In genomic region chr17:55969560-55969959, GRCm38 (mm10) we compare ENCODE assay signal across 8 mouse cellular contexts. TPM values are rescaled to one million over a fixed set of nuclear protein-coding genes. Genes with fewer than 3 reads are reported as not detected.
DNase-seq lines count a peak whose midpoint lies in the region; ATAC-seq lines count a peak whose summit lies in the region.

No protein-coding gene starts in this region.

- H3K4me3 ChIP-seq in forebrain, embryonic 14.5 days (ENCODE audit: low read depth, low read length) = peak overlapping the region; percentile 58; the same call in 1 of the 2 replicates

- WGBS in forebrain, embryonic 14.5 days = 31% methylated on average over 14 of the region's 14 CpGs

- peak; percentile 69 for DNase-seq in right cerebral cortex, postnatal 14 days
- DNase-seq in right cerebral cortex, adult 18-20 months = no peak
- DNase-seq in forebrain, embryonic 14.5 days (ENCODE audit: low spot score) = peak; percentile 83
- DNase-seq in kidney, postnatal 25 days = peak; percentile 56 to 83
- peak; percentile 61 for DNase-seq in retina, embryonic 14.5 days (ENCODE audit: low spot score)
- no peak for DNase-seq in testis, postnatal 10 days (ENCODE audit: low spot score)
- no peak for DNase-seq in lung, postnatal 25 days (ENCODE audit: low spot score)

- no peaks in the 10 kb centered on the region for H3K27me3 ChIP-seq in forebrain, embryonic 14.5 days (replicated peaks; ENCODE audit: control insufficient read depth, insufficient read depth, low read length)

- H3K9ac ChIP-seq in forebrain, embryonic 14.5 days (ENCODE audit: low read length) = peak overlapping the region; percentile 40

- peaks cover 4% of the 10 kb centered on the region for H3K4me1 ChIP-seq in forebrain, embryonic 14.5 days (ENCODE audit: control insufficient read depth, insufficient read depth, low read length)

- peak; percentile 40 for ATAC-seq in forebrain, embryonic 14.5 days
- no peak for ATAC-seq in megakaryocyte-erythroid progenitor cell, adult 5-6 weeks (replicated peaks; ENCODE audit: low FRiP score, low TSS enrichment, poor library complexity, severe bottlenecking)

- peak overlapping the region; percentile 75 for H3K27ac ChIP-seq in forebrain, embryonic 14.5 days (ENCODE audit: low read depth, low read length)

- H3K9me3 ChIP-seq in forebrain, embryonic 14.5 days (replicated peaks; ENCODE audit: control insufficient read depth, low read length) = no peaks in the 10 kb centered on the region

- H3K36me3 ChIP-seq in forebrain, embryonic 14.5 days (ENCODE audit: control insufficient read depth, insufficient read depth, low read length) = peaks cover 42% of the 10 kb centered on the region

- peak overlapping the region; percentile 68 for H3K4me2 ChIP-seq in forebrain, embryonic 14.5 days (ENCODE audit: low read length)

RNA-seq across cellular contexts. Expression of gene Shd, which starts 0.7 kb away (rescaled TPM):
- polyA plus RNA-seq in forebrain, embryonic 14.5 days (2014; fragmentation: Nextera tagmentation; extraction: Ambion mirVana) = 109 and 111 TPM in 2 replicates
- not detected in 2 replicates for total RNA-seq in megakaryocyte-erythroid progenitor cell, adult 5-6 weeks (2014; fragmentation: Nextera tagmentation)
- total RNA-seq in megakaryocyte-erythroid progenitor cell, adult 5-6 weeks (2017) = not detected in 2 replicates

RNA-seq across cellular contexts. Expression of gene Yju2, which starts 10.7 kb away (rescaled TPM):
- 25.4 and 26.1 TPM in 2 replicates for polyA plus RNA-seq in forebrain, embryonic 14.5 days (2014; fragmentation: Nextera tagmentation; extraction: Ambion mirVana)
- total RNA-seq in megakaryocyte-erythroid progenitor cell, adult 5-6 weeks (2014; fragmentation: Nextera tagmentation) = 11.2 and 18.7 TPM in 2 replicates
- total RNA-seq in megakaryocyte-erythroid progenitor cell, adult 5-6 weeks (2017) = 17.1 and 25.5 TPM in 2 replicates

RNA-seq across cellular contexts. Expression of gene Fsd1, which starts 16.7 kb away (rescaled TPM):
- polyA plus RNA-seq in forebrain, embryonic 14.5 days (2014; fragmentation: Nextera tagmentation; extraction: Ambion mirVana) = 106 and 121 TPM in 2 replicates
- total RNA-seq in megakaryocyte-erythroid progenitor cell, adult 5-6 weeks (2014; fragmentation: Nextera tagmentation) = not detected in 2 replicates
- not detected in 2 replicates for total RNA-seq in megakaryocyte-erythroid progenitor cell, adult 5-6 weeks (2017)

RNA-seq across cellular contexts. Expression of gene Ebi3, which starts 17.1 kb away (rescaled TPM):
- 2.6 and 3.8 TPM in 2 replicates for polyA plus RNA-seq in forebrain, embryonic 14.5 days (2014; fragmentation: Nextera tagmentation; extraction: Ambion mirVana)
- total RNA-seq in megakaryocyte-erythroid progenitor cell, adult 5-6 weeks (2014; fragmentation: Nextera tagmentation) = 0.42 TPM in 1 of 2 replicates, not detected in the other
- total RNA-seq in megakaryocyte-erythroid progenitor cell, adult 5-6 weeks (2017) = 0.47 TPM in 1 of 2 replicates, not detected in the other

RNA-seq across cellular contexts. Expression of gene Zfp119b, which starts 20.3 kb away (rescaled TPM):
- polyA plus RNA-seq in forebrain, embryonic 14.5 days (2014; fragmentation: Nextera tagmentation; extraction: Ambion mirVana) = 9.8 and 10.3 TPM in 2 replicates
- 2.0 and 4.8 TPM in 2 replicates for total RNA-seq in megakaryocyte-erythroid progenitor cell, adult 5-6 weeks (2014; fragmentation: Nextera tagmentation)
- total RNA-seq in megakaryocyte-erythroid progenitor cell, adult 5-6 weeks (2017) = 1.2 and 10.3 TPM in 2 replicates

Comparison
In these comparisons a context has a peak if more than half of its experiments do, and no peak if none do; other contexts are left out.
1. DNase-seq: peak in right cerebral cortex, postnatal 14 days (single experiment), forebrain, embryonic 14.5 days (single experiment), kidney, postnatal 25 days (2 of 2) and retina, embryonic 14.5 days (single experiment); none in right cerebral cortex, adult 18-20 months (single experiment), testis, postnatal 10 days (single experiment) and lung, postnatal 25 days (single experiment).